Mouse (Mus musculus) limb, embryonic 15.5 days (tissue): ENCODE results near the gene Trim54. TPM values are rescaled to one million over a fixed set of nuclear protein-coding genes. Genes with fewer than 3 reads are reported as not detected.

ENCODE experiments used
- ATAC-seq: fragments of 200-750 bp; cut with Nextera tagmentation; 2 replicates; pipeline ENCODE4 v1.8.0; 2017; ENCODE audit warnings: low read depth, moderate TSS enrichment; ENCODE audit not compliant: insufficient number of reproducible peaks, low FRiP score, low TSS enrichment
- H3K27ac ChIP-seq: fragments of 300-500 bp; sonication (generic); 2 replicates; pipeline ENCODE4 v1.5.1; 2015; ENCODE audit warnings: moderate library complexity, mild to moderate bottlenecking, inconsistent platforms
- H3K27me3 ChIP-seq: fragments of 300-500 bp; sonication (generic); 2 replicates; pipeline ENCODE4 v1.6.1; 2015; ENCODE audit warnings: inconsistent platforms
- H3K36me3 ChIP-seq: fragments of 300-500 bp; sonication (generic); 2 replicates; pipeline ENCODE4 v1.6.1; 2015; ENCODE audit warnings: inconsistent platforms
- H3K4me1 ChIP-seq: fragments of 300-500 bp; sonication (generic); 2 replicates; pipeline ENCODE4 v1.6.1; 2015; ENCODE audit warnings: inconsistent platforms
- H3K4me2 ChIP-seq: fragments of 300-500 bp; sonication (generic); 2 replicates; pipeline ENCODE4 v1.6.1; 2015; ENCODE audit warnings: mild to moderate bottlenecking, inconsistent platforms
- H3K4me3 ChIP-seq: fragments of 300-500 bp; sonication (generic); 2 replicates; pipeline ENCODE4 v1.5.1; 2015; ENCODE audit warnings: mild to moderate bottlenecking, inconsistent platforms
- H3K9ac ChIP-seq: fragments of 300-500 bp; sonication (generic); 2 replicates; pipeline ENCODE4 v1.6.1; 2015; ENCODE audit warnings: inconsistent platforms
- H3K9me3 ChIP-seq: fragments of 300-500 bp; sonication (generic); 2 replicates; pipeline ENCODE4 v1.6.1; 2016; ENCODE audit warnings: inconsistent platforms
- whole genome bisulfite sequencing: fragments of 180-500 bp; shearing (Covaris S2); methylation state at CpG from one replicate; pipeline ENCODE4 v1.1.7; 2015; 5-methylcytosine and 5-hydroxymethylcytosine counted together
- polyA plus RNA-seq: library from polyadenylated mRNA; unstranded; fragments of >200 nt; fragmentation: Nextera tagmentation; extraction: Ambion mirVana; gene quantifications from 2 replicates; pipeline ENCODE4 v1.2.1, GENCODE M21; 2015

The Trim54 gene
- polyA plus RNA-seq, 1 experiment from 2014 or later = 7.6 TPM

DNA sequence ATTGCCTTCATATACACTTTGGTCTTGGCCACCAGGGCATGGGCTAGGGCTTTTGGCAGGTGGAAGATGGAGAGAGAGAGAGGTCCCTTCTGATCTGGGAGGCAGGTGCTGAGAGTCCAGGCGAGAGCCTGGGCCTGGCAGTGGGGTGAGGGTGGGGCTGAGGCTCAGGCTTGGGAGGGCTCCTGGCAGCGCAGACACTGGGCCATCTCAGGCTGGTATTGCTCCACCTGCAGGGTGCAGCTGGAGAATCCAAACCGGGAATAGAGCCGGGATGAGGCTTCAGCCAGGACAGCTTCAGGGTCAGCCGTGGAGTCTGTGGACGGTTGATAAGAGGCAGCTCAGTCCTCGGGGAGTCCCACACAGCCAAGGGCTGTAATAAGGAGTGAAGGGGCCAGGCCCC lies 29.9 kb upstream of the Trim54 start:
- 29% methylated on average over 7 of the region's 7 CpGs for WGBS
- no peak overlapping the region for H3K9ac ChIP-seq
- no peak overlapping the region for H3K4me2 ChIP-seq
- no peak overlapping the region for H3K27ac ChIP-seq
- H3K4me1 ChIP-seq = no peaks in the 10 kb centered on the region
- no peak overlapping the region for H3K4me3 ChIP-seq
- no peak for ATAC-seq
- H3K9me3 ChIP-seq = no peaks in the 10 kb centered on the region
- no peaks in the 10 kb centered on the region for H3K36me3 ChIP-seq
- peaks cover 64% of the 10 kb centered on the region for H3K27me3 ChIP-seq

DNA sequence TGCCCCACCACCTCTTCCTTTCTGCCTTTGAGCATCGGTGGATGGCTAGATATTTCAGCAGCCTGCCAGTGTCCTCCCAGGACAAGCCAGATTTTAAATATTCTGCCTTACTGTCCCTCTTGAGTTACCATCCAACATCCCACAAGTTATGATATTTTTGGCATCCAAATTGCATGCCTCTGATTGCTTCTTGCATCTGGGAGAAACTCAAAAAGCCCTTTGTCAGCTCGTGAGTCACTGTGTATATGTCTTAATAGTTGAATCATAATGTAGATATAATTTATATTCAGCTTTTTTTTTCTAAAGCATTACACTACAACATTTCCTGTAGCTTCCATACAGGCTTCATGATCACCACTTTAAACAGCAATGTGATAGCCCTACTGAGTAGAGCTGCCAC lies 29.4 kb upstream of the Trim54 start:
- Histone ChIP-seq H3K36me3 (no peaks in the 10 kb centered on the region), H3K9me3 (no peaks in the 10 kb centered on the region), H3K27ac (no peak overlapping the region), H3K4me3 (no peak overlapping the region), H3K4me1 (no peaks in the 10 kb centered on the region), H3K27me3 (peaks cover 70% of the 10 kb centered on the region), H3K9ac (no peak overlapping the region), H3K4me2 (no peak overlapping the region)
- no peak for ATAC-seq
- 75% methylated on average over 2 of the region's 2 CpGs for WGBS

DNA sequence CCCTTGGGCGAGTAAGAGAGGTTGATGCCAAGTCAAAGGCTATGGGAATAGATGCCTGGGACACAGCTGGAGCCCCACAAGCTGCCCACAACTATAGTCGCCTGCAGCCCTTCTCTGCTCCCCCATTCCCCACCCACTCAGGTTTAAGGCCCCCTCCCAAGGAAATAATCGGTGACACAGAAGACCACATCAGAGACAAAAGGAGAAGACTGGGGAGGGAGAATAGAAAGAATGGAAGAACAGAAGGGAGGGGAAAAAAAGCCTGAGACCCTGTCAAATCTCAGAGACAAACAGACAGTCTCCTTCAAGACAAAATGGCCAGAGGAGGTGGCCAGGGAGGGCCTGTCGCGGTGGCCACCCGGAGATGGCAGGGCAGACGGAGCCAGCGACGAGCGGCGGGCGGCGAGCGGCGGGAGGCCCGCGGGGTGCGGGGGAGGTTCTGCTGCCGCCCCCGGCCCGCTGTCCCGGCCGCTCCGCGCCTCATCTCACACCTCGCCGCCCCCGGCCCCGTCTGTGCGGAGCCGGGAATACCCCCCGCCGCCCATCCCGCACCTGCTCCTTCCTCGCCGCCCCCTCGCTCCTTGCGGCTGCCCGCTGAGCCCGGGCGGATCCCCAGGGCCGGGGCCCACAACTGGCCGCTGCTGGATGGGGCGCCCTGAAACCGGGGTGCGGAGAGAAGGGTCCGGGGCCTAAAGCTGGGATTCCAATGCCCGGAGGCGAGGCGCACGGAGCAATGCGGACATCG lies 24.1 kb upstream of the Trim54 start:
- WGBS = 2% methylated on average over 47 of the region's 53 CpGs

DNA sequence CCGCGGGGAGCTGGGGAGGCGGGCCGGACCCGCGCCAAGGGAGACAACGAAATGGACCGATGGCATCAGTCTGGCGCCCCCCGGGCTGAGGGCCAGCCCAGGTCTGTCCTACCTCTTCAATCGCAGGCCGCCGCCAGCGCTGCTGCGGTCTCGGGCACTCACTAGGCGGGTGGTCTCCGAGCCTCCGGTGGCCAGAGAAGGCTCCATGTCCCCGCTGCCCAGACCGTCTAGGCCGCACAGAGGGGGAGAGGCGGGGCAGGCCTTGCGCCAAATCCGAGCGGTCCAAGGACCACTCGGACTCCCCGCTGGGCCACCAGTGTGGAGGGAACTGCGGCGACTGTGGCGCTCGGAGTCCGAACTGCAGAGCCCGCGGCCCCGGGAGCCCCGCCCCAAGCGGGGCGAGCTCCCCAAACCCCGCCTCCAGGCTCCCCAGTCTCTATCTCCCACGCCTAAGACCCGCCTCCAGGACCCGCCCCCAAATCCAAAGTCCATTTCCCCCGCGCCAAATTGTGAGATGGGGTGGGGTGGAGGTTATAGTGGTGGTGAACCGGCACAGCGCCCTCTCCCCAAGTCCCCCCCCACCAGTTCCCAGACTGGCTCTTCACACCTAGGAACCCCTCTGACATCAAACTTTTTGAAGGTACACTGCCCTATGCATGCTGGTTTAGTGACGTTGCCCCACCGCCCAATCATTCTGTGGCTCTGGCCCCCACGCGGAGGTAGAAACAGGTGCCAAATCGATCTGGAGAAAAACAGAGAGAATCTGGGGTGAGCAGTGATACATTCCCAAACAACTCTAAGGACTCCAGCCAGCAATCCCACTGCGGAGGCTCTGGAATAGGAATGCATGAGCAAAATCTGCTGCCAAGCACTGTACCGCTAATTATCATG lies 23.1 kb upstream of the Trim54 start:
- under 1% methylated on average over 48 of the region's 54 CpGs for WGBS
- Histone ChIP-seq H3K27ac (no peak overlapping the region), H3K27me3 (peaks cover 99% of the 10 kb centered on the region), H3K9ac (no peak overlapping the region), H3K36me3 (no peaks in the 10 kb centered on the region), H3K4me3 (peak overlapping the region; percentile 45), H3K9me3 (no peaks in the 10 kb centered on the region), H3K4me2 (peak overlapping the region; percentile 84), H3K4me1 (peaks cover 38% of the 10 kb centered on the region)
- peak; percentile 49; the same call in 1 of the 2 replicates for ATAC-seq

More for the DNA sequence above, 24.1 kb upstream of the Trim54 start:
- peak overlapping the region; percentile 45 for H3K4me3 ChIP-seq
- no peak overlapping the region for H3K9ac ChIP-seq
- no peak for ATAC-seq
- H3K4me1 ChIP-seq = peaks cover 38% of the 10 kb centered on the region
- peak overlapping the region; percentile 84 for H3K4me2 ChIP-seq
- H3K9me3 ChIP-seq = no peaks in the 10 kb centered on the region
- H3K36me3 ChIP-seq = no peaks in the 10 kb centered on the region
- peaks cover 97% of the 10 kb centered on the region for H3K27me3 ChIP-seq
- no peak overlapping the region for H3K27ac ChIP-seq

DNA sequence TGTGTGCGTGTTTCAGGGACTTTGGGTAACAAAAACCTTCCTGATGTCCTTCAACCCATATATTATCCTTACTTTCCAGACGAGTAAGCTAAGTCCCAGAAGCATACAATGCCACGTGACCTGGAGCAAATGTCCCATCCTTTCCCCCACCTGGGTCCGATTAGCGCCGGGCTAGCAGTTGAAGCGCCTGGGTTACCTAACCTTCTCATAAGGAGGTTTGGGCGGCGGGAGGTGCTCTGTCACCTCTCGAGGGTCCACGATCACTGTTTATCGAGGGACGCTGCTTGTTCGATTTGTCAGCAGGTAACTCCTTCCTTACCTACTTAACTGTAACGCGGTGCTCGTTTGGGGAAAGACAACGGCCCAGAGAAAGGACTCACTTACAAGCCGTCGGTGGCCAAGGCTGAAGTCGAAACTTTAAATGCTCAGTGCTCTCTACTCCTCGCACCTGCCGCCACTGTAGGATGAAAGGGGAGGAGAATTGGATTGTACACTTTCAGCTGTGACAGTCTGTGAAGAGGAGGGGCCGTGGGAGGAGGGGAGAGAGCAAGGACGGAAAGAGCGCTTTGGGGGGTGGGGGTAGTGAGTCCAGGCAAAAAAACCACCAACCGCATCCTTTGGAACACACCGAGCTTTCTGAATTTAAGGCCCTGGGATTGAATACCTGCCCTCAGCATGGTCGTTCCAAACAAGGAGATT lies 22.3 kb upstream of the Trim54 start:
- WGBS = 3% methylated on average over 29 of the region's 29 CpGs

DNA sequence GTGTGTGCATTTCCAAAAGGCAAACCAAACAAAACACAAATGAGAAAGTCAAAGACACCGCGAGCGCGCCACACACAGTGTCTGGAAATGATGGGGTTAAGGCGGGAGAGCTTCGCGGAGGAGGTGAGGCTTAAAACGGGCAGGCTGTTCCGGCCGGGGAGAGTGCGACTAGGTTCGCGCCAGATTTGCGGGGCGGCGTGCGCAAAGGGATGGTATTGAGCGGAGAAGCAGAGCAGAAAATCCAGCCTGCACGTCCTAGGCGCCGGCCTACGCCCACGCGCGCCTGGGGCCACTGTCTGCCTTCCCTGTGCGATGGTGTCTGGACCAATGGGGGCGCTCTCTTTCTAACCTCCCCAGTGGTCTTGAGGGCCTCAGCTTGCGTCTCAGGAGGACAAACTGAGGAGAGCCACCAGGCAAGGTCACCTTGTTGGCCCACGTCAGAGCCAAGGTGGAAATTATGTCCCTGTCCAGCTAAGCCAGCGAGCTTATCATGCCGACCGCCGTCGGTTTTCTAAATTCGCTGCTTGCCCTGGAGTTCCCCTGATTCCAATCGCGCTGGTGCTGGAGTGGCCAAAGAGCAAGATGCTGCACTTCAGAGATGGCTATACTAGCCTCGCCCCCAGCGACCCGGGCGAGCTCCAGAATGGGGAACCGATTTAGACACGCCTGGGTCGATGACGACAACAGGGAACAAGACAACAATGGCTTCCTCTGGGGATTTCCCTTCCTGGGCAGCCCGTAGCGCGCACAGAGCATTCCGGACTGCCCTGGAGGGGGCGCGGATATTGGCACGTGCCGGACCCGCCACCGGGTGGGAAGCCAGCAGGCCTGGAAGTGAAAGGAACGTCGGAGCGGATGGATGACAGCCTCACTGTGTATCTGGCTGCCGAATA lies 21.5 kb upstream of the Trim54 start:
- Histone ChIP-seq H3K36me3 (no peaks in the 10 kb centered on the region), H3K27me3 (peaks cover 90% of the 10 kb centered on the region), H3K27ac (no peak overlapping the region), H3K4me3 (peak overlapping the region; percentile 28), H3K9ac (no peak overlapping the region), H3K9me3 (no peaks in the 10 kb centered on the region), H3K4me2 (peak overlapping the region; percentile 84), H3K4me1 (peaks cover 38% of the 10 kb centered on the region)
- ATAC-seq = no peak
- WGBS = under 1% methylated on average over 59 of the region's 59 CpGs

More for the DNA sequence above, 22.3 kb upstream of the Trim54 start:
- Histone ChIP-seq H3K9ac (no peak overlapping the region), H3K27me3 (peaks cover 98% of the 10 kb centered on the region), H3K4me2 (peak overlapping the region; percentile 84), H3K4me3 (peak overlapping the region; percentile 45), H3K27ac (no peak overlapping the region), H3K4me1 (peaks cover 38% of the 10 kb centered on the region), H3K9me3 (no peaks in the 10 kb centered on the region), H3K36me3 (no peaks in the 10 kb centered on the region)
- no peak for ATAC-seq

DNA sequence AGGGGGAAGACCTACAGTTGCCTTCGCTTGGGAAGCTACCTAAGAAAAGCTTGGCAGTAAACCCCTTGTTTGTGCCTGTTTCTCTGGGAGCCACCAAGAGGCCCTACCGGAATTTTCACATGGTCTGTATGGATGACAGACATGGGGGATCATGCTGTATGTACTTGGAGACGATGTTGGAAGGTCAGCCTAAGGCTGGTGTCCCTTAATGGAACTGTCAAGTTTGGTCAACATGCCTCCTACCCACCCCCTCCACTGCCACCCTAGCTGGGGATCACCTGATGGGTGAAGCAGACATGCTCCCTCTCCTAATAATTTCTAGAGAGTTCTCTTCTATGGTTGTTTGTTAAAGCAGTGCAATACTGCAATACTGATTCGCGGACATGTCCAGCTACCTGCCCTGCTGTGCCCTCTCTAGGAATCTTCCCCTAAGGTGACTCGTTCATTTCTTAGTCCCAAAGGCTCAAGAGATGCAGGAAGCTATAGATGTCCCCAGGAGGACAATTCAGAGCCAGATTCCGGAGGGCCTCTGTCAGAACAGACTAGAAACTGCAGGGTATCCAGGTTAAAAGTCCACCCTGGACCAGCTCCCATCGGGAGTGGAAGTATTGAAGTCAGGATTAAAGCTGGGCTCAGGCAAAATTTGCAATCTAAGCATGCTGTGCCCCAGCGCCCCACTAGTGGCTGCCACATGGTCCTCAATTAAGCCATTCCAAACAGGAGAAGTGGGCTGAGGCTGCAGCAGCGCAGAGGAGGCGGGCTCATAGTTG lies 20.6 kb upstream of the Trim54 start:
- 21% methylated on average over 11 of the region's 11 CpGs for WGBS
- H3K4me2 ChIP-seq = peak overlapping the region; percentile 84
- no peaks in the 10 kb centered on the region for H3K9me3 ChIP-seq
- H3K9ac ChIP-seq = no peak overlapping the region
- ATAC-seq = no peak
- no peak overlapping the region for H3K27ac ChIP-seq
- H3K4me3 ChIP-seq = peak overlapping the region; percentile 28; the same call in 1 of the 2 replicates
- H3K36me3 ChIP-seq = no peaks in the 10 kb centered on the region
- peaks cover 81% of the 10 kb centered on the region for H3K27me3 ChIP-seq
- H3K4me1 ChIP-seq = peaks cover 38% of the 10 kb centered on the region

DNA sequence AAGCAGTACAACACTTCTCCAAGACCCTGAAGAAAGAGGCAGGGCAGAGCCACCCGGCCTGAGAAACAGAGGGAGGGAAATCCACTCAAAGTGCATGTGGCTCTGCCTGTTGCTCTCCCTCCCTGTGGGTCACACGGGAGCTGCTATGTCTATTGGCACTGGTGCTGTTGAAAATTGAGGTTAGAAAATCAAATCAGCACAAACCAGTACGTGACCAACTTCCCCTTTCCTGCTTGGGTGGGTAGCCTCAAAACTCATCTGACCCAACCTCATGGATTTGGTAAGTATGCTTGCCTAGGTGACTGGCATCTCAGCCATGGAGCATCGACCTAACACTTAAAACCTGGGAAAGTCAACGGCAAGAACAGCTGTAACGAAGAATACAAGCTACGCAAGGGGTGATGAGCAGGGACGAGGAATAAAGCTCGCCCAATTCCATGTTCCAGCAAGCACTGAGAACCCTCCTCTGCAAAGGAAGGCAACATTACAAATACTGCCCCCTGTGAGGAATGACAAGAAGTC lies 10.6 kb upstream of the Trim54 start, which contains the start of gene Dnajc5g:
Gene Dnajc5g, plus strand, starts transcription at position 472 of the 522 bp plus-strand sequence.
- Histone ChIP-seq H3K4me3 (no peak within 1 kb of the TSS), H3K9me3 (no peaks in the 10 kb centered on the region), H3K4me2 (no peak within 1 kb of the TSS), H3K27ac (no peak within 1 kb of the TSS), H3K4me1 (no peaks in the 10 kb centered on the region), H3K27me3 (peaks cover 9% of the 10 kb centered on the region; the same call in 1 of the 2 replicates), H3K36me3 (no peaks in the 10 kb centered on the region), H3K9ac (no peak within 1 kb of the TSS)
- 85% methylated on average over 9 of the region's 9 CpGs for WGBS
- ATAC-seq = no peak

DNA sequence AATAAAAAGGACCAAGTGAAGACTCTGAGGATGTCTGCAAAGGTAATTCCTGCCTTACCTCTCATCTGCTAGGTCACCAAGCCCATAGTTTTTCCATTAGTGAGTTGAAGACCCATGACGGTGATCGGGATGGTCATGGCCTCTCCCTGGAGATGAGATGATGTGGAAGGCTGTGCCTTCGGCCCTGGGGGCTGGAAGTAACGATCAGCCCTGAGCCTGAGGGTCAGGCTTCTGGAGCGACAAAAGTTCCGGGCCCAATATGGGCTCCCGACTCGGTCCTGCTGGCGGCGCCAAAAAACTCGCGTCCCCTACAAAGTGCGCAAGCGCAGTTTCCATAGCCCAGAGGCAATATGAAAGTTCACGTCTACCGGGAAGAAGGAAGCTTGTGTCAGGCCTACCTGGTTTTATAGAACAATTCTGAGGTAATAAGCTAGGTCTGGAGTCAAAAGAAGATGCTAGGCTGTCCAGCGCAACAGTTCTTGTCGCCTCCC lies 8.5 kb upstream of the Trim54 start, which contains the start of gene Slc30a3:
Gene Slc30a3, minus strand, starts transcription at position 238 of the 491 bp plus-strand sequence.
- 89% methylated on average over 18 of the region's 18 CpGs for WGBS
- ATAC-seq = no peak
- H3K4me1 ChIP-seq = no peaks in the 10 kb centered on the region

DNA sequence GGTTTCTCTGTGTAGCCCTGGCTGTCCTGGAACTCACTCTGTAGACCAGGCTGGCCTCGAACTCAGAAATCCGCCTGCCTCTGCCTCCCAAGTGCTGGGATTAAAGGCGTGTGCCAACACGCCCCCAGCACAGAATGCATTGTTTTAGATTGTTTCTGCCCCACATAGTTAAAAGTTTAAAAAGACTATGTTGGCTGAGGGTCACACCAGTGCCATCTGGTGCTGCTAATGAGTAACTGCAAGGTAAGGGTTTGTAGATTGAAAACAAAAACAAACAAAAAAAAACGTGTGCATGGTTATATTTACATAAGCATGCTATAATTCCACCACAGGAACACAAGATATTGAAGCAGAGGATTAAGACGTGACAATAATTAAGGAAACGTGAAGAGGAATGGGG lies 5.7 kb upstream of the Trim54 start:
- Histone ChIP-seq H3K9me3 (no peaks in the 10 kb centered on the region), H3K27ac (no peak overlapping the region), H3K4me1 (no peaks in the 10 kb centered on the region), H3K36me3 (no peaks in the 10 kb centered on the region), H3K4me3 (no peak overlapping the region), H3K9ac (no peak overlapping the region), H3K4me2 (no peak overlapping the region), H3K27me3 (no peaks in the 10 kb centered on the region)
- 36% methylated on average over 7 of the region's 7 CpGs for whole genome bisulfite sequencing
- no peak for ATAC-seq

More for the DNA sequence above, 8.5 kb upstream of the Trim54 start, which contains the start of gene Slc30a3:
- no peak within 1 kb of the TSS for H3K4me2 ChIP-seq
- no peak within 1 kb of the TSS for H3K9ac ChIP-seq
- H3K9me3 ChIP-seq = no peaks in the 10 kb centered on the region
- no peaks in the 10 kb centered on the region for H3K36me3 ChIP-seq
- H3K27ac ChIP-seq = no peak within 1 kb of the TSS
- H3K27me3 ChIP-seq = peaks cover 9% of the 10 kb centered on the region; the same call in 1 of the 2 replicates
- H3K4me3 ChIP-seq = no peak within 1 kb of the TSS
